Mouse (Mus musculus): ENCODE measurements around the gene Cdc25b.

- TF ChIP-seq GATA1 (IDR thresholded peaks at IDR 0.05; ENCODE audit: borderline replicate concordance, low read length) (no peak), FLI1 (IDR thresholded peaks at IDR 0.05; ENCODE audit: low read length) (no peak)
These were observed 20.0 kb downstream of the Cdc25b start, which contains the start of gene Ap5s1 for GRCm38 (mm10) chr2:131206778-131207177.

Data from megakaryocyte, embryonic 14.5 days (primary cell).